12 mouse cellular contexts compared by ENCODE assay signal in genomic region chr16:44703458-44703857, GRCm38 (mm10). TPM values are rescaled to one million over a fixed set of nuclear protein-coding genes. Genes with fewer than 3 reads are reported as not detected.
DNase-seq lines count a peak whose midpoint lies in the region; ATAC-seq and TF ChIP-seq lines count a peak whose summit lies in the region.
"Had no signal": no experiment of that assay in that cellular context is flagged by ENCODE, and none has a peak within 500 bp of the region (broad histone marks: within the 10 kb centered on the region; RNA-seq: fewer than 3 reads in every experiment).

No protein-coding gene starts in this region.

- H3K9me3 ChIP-seq in heart, embryonic 12.5 days (replicated peaks): no peaks in the 10 kb centered on the region
- H3K9me3 ChIP-seq in midbrain, embryonic 11.5 days (ENCODE audit: control insufficient read depth, low read length): no peaks in the 10 kb centered on the region
- H3K9me3 ChIP-seq in midbrain, postnatal 0 days (ENCODE audit: low read length): no peaks in the 10 kb centered on the region
- no peaks in the 10 kb centered on the region for H3K9me3 ChIP-seq in intestine, embryonic 16.5 days (ENCODE audit: control insufficient read depth, low read length)

- H3K4me1 ChIP-seq in heart, embryonic 12.5 days (replicated peaks): peaks cover 15% of the 10 kb centered on the region
- H3K4me1 ChIP-seq in midbrain, embryonic 11.5 days (ENCODE audit: control insufficient read depth, insufficient read depth, low read length): peaks cover 3% of the 10 kb centered on the region; the same call in 1 of the 2 replicates
- H3K4me1 ChIP-seq in midbrain, postnatal 0 days (ENCODE audit: insufficient read depth, low read length): no peaks in the 10 kb centered on the region
- peaks cover 7% of the 10 kb centered on the region for H3K4me1 ChIP-seq in intestine, embryonic 16.5 days (ENCODE audit: control insufficient read depth, insufficient read depth, low read length)

- no peaks in the 10 kb centered on the region for H3K27me3 ChIP-seq in heart, embryonic 12.5 days (replicated peaks)
- no peaks in the 10 kb centered on the region for H3K27me3 ChIP-seq in midbrain, embryonic 11.5 days (ENCODE audit: control insufficient read depth, insufficient read depth, low read length)
- no peaks in the 10 kb centered on the region for H3K27me3 ChIP-seq in midbrain, postnatal 0 days (ENCODE audit: insufficient read depth, low read length)
- no peaks in the 10 kb centered on the region for H3K27me3 ChIP-seq in intestine, embryonic 16.5 days (replicated peaks; ENCODE audit: control insufficient read depth, insufficient read depth, low read length)

- no peak overlapping the region for H3K4me2 ChIP-seq in heart, embryonic 12.5 days
- no peak overlapping the region for H3K4me2 ChIP-seq in midbrain, embryonic 11.5 days
- no peak overlapping the region for H3K4me2 ChIP-seq in midbrain, postnatal 0 days (ENCODE audit: low read depth, low read length, poor library complexity, severe bottlenecking)
- no peak overlapping the region for H3K4me2 ChIP-seq in intestine, embryonic 16.5 days (ENCODE audit: low read depth, low read length)

- intact Hi-C loops in heart, postnatal 14 days (cut with DNase I): loop anchor here (10.0 kb wide), 1 partner anchor 219 kb away; no protein-coding TSS in a partner anchor

- DNase-seq in heart, postnatal 14 days: no peak
- peak; percentile 75 for DNase-seq in midbrain, embryonic 11.5 days (ENCODE audit: low spot score, missing footprints)
- DNase-seq in midbrain, postnatal 0 days (ENCODE audit: low spot score): no peak
- DNase-seq in cerebellum, adult 11-12 months: no peak
- DNase-seq: cerebellum, postnatal 25 days; gastrocnemius, postnatal 25 days; kidney, postnatal 14 days; thymus, postnatal 14 days had no signal

- no peak overlapping the region for H3K9ac ChIP-seq in heart, embryonic 12.5 days
- H3K9ac ChIP-seq in midbrain, embryonic 11.5 days (ENCODE audit: low read length): no peak overlapping the region
- H3K9ac ChIP-seq in midbrain, postnatal 0 days (replicated peaks; ENCODE audit: low read length, poor library complexity, severe bottlenecking): no peak overlapping the region
- H3K9ac ChIP-seq in intestine, embryonic 16.5 days (ENCODE audit: low read depth, low read length): no peak overlapping the region

- peak overlapping the region; percentile 69 for H3K27ac ChIP-seq in heart, embryonic 12.5 days (ENCODE audit: poor library complexity, severe bottlenecking)
- no peak overlapping the region for H3K27ac ChIP-seq in midbrain, embryonic 11.5 days (ENCODE audit: low read depth, low read length)
- no peak overlapping the region for H3K27ac ChIP-seq in midbrain, postnatal 0 days (ENCODE audit: low read depth, low read length)
- H3K27ac ChIP-seq in intestine, embryonic 16.5 days (ENCODE audit: low read length): peak overlapping the region; percentile 40

- no peak for TF ChIP-seq CTCF in midbrain, postnatal 0 days (IDR thresholded peaks at IDR 0.05)

- H3K36me3 ChIP-seq in heart, embryonic 12.5 days: no peaks in the 10 kb centered on the region
- H3K36me3 ChIP-seq in midbrain, embryonic 11.5 days (ENCODE audit: control insufficient read depth, insufficient read depth, low read length): no peaks in the 10 kb centered on the region
- H3K36me3 ChIP-seq in midbrain, postnatal 0 days (ENCODE audit: insufficient read depth, low read length): no peaks in the 10 kb centered on the region
- H3K36me3 ChIP-seq in intestine, embryonic 16.5 days (ENCODE audit: control insufficient read depth, insufficient read depth, low read length): no peaks in the 10 kb centered on the region

- ATAC-seq in heart, embryonic 12.5 days (ENCODE audit: insufficient number of reproducible peaks, low FRiP score): no peak
- ATAC-seq in midbrain, embryonic 11.5 days (ENCODE audit: low FRiP score): no peak
- no peak for ATAC-seq in midbrain, postnatal 0 days (ENCODE audit: low FRiP score)
- peak; percentile 44 for ATAC-seq in intestine, embryonic 16.5 days
- no peak for ATAC-seq in activated CD4-positive, CD25-positive, alpha-beta regulatory T cell, adult 4 months
- ATAC-seq: hindbrain, embryonic 16.5 days had no signal

- whole genome bisulfite sequencing in heart, embryonic 12.5 days: 29% methylated on average over 4 of the region's 4 CpGs
- WGBS in midbrain, embryonic 11.5 days: 69% methylated on average over 4 of the region's 4 CpGs
- WGBS in midbrain, postnatal 0 days: 59% methylated on average over 4 of the region's 4 CpGs
- WGBS in intestine, embryonic 16.5 days: 42% methylated on average over 4 of the region's 4 CpGs

- H3K4me3 ChIP-seq in heart, embryonic 12.5 days: no peak overlapping the region
- H3K4me3 ChIP-seq in midbrain, embryonic 11.5 days (ENCODE audit: low read depth, low read length): no peak overlapping the region
- H3K4me3 ChIP-seq in midbrain, postnatal 0 days (ENCODE audit: low read depth, low read length): no peak overlapping the region
- H3K4me3 ChIP-seq in intestine, embryonic 16.5 days (ENCODE audit: low read length): no peak overlapping the region

RNA-seq across cellular contexts. Expression of gene Nepro, which starts 20.6 kb away (rescaled TPM):
- 6.8 and 7.1 TPM in 2 replicates for polyA plus RNA-seq in heart, embryonic 12.5 days (2016; fragmentation: Nextera tagmentation; extraction: Ambion mirVana)
- total RNA-seq in heart, postnatal 14 days (2021): 1 to 10 TPM; 4.6 to 7.2 TPM
- polyA plus RNA-seq in midbrain, embryonic 11.5 days (2014; fragmentation: Nextera tagmentation; extraction: Ambion mirVana): 10.5 and 11.8 TPM in 2 replicates
- 3.5 and 5.9 TPM in 2 replicates for total RNA-seq in midbrain, postnatal 0 days (2014; rRNA removed)
- 2.4 and 2.9 TPM in 2 replicates for polyA plus RNA-seq in midbrain, postnatal 0 days (2015; fragmentation: Nextera tagmentation; extraction: Ambion mirVana)
- polyA plus RNA-seq in intestine, embryonic 16.5 days (2015; fragmentation: Nextera tagmentation; extraction: Ambion mirVana): 5.7 and 6.7 TPM in 2 replicates
- 1 to 10 TPM; 5.7 to 5.8 TPM for polyA plus RNA-seq in activated CD4-positive, CD25-positive, alpha-beta regulatory T cell, adult 4 months (2017; shearing (Covaris generic))

RNA-seq across cellular contexts. Expression of gene Gtpbp8, which starts 42.7 kb away (rescaled TPM):
- 23.2 and 27.6 TPM in 2 replicates for polyA plus RNA-seq in heart, embryonic 12.5 days (2016; fragmentation: Nextera tagmentation; extraction: Ambion mirVana)
- total RNA-seq in heart, postnatal 14 days (2021): 10 to 100 TPM; 10.2 to 12.5 TPM
- polyA plus RNA-seq in midbrain, embryonic 11.5 days (2014; fragmentation: Nextera tagmentation; extraction: Ambion mirVana): 37.8 and 39.8 TPM in 2 replicates
- total RNA-seq in midbrain, postnatal 0 days (2014; rRNA removed): 42.5 and 46.7 TPM in 2 replicates
- polyA plus RNA-seq in midbrain, postnatal 0 days (2015; fragmentation: Nextera tagmentation; extraction: Ambion mirVana): 36.6 and 38.8 TPM in 2 replicates
- polyA plus RNA-seq in intestine, embryonic 16.5 days (2015; fragmentation: Nextera tagmentation; extraction: Ambion mirVana): 29.1 and 34.0 TPM in 2 replicates
- 10 to 100 TPM; 34.5 to 43.4 TPM for polyA plus RNA-seq in activated CD4-positive, CD25-positive, alpha-beta regulatory T cell, adult 4 months (2017; shearing (Covaris generic))

Comparison
In these comparisons a context has a peak if more than half of its experiments do, and no peak if none do; other contexts are left out.
1. H3K27ac ChIP-seq: peak in heart, embryonic 12.5 days (single experiment) and intestine, embryonic 16.5 days (single experiment); none in midbrain, embryonic 11.5 days (single experiment) and midbrain, postnatal 0 days (single experiment).